Mouse (Mus musculus) forebrain, embryonic 14.5 days (tissue): ENCODE results near the gene Gm17662. TPM values are rescaled to one million over a fixed set of nuclear protein-coding genes. Genes with fewer than 3 reads are reported as not detected.

Experiments
- ATAC-seq: fragments of 200-750 bp; cut with Nextera tagmentation; 2 replicates; pipeline ENCODE4 v1.8.0; 2017; ENCODE audit warnings: mild to moderate bottlenecking, moderate library complexity
- DNase-seq: peaks from one replicate; pipeline ENCODE4 v3.0.0-alpha.2; 2015; ENCODE audit warnings: low spot score
- H3K27ac ChIP-seq: fragments of 300-500 bp; sonication (generic); 2 replicates; pipeline ENCODE4 v1.5.1; 2014; ENCODE audit warnings: low read depth, mild to moderate bottlenecking, control low read depth, low read length, moderate library complexity
- H3K27me3 ChIP-seq: fragments of 300-500 bp; sonication (generic); replicated peaks from 2 replicates; pipeline ENCODE4 v1.6.1; 2014; ENCODE audit warnings: low read length, control low read depth, mixed read lengths; ENCODE audit not compliant: control insufficient read depth, insufficient read depth
- H3K36me3 ChIP-seq: fragments of 300-500 bp; sonication (generic); 2 replicates; pipeline ENCODE4 v1.6.1; 2014; ENCODE audit warnings: low read length, control low read depth; ENCODE audit not compliant: control insufficient read depth, insufficient read depth
- H3K4me1 ChIP-seq: fragments of 300-500 bp; sonication (generic); 2 replicates; pipeline ENCODE4 v1.6.1; 2014; ENCODE audit warnings: antibody characterized with exemption, low read length, control low read depth; ENCODE audit not compliant: control insufficient read depth, insufficient read depth
- H3K4me2 ChIP-seq: fragments of 300-500 bp; sonication (generic); 2 replicates; pipeline ENCODE4 v1.6.1; 2014; ENCODE audit warnings: mild to moderate bottlenecking, control low read depth, low read length
- H3K4me3 ChIP-seq: fragments of 300-500 bp; sonication (generic); 2 replicates; pipeline ENCODE4 v1.5.1; 2014; ENCODE audit warnings: low read depth, low read length, control low read depth
- H3K9ac ChIP-seq: fragments of 300-500 bp; sonication (generic); 2 replicates; pipeline ENCODE4 v1.6.1; 2014; ENCODE audit warnings: mild to moderate bottlenecking, low read length, control low read depth, moderate library complexity
- H3K9me3 ChIP-seq: fragments of 300-500 bp; sonication (generic); replicated peaks from 2 replicates; pipeline ENCODE4 v1.6.1; 2016; ENCODE audit warnings: low read length, control low read depth, mixed read lengths; ENCODE audit not compliant: control insufficient read depth
- WGBS: fragments of 180-500 bp; shearing (Covaris S2); extraction: QIAGEN DNeasy Blood & Tissue Kit; methylation state at CpG from one replicate; pipeline ENCODE4 v1.1.7; 2014; 5-methylcytosine and 5-hydroxymethylcytosine counted together
- polyA plus RNA-seq: library from polyadenylated mRNA; unstranded; fragments of >200 nt; fragmentation: Nextera tagmentation; extraction: Ambion mirVana; gene quantifications from 2 replicates; pipeline ENCODE4 v1.2.1, GENCODE M21; 2014

The Gm17662 gene
- polyA plus RNA-seq, 1 experiment from 2014 or later, result not detected

- no peaks in the 10 kb centered on the region for H3K27me3 ChIP-seq
- WGBS, result 60% methylated on average over 13 of the region's 13 CpGs
- H3K4me2 ChIP-seq, result no peak overlapping the region
- H3K36me3 ChIP-seq, result no peaks in the 10 kb centered on the region
- DNase-seq (peak; percentile 85), ATAC-seq (no peak)
- no peaks in the 10 kb centered on the region for H3K4me1 ChIP-seq
- no peak overlapping the region for H3K9ac ChIP-seq
- H3K9me3 ChIP-seq, result no peaks in the 10 kb centered on the region; the same call in 1 of the 2 replicates
- H3K27ac ChIP-seq, result no peak overlapping the region
- no peak overlapping the region for H3K4me3 ChIP-seq
Observed at GRCm38 (mm10) chr4:104894004-104894734, 37.0 kb downstream of the Gm17662 start.

GRCm38 (mm10) chr4:104902836-104903235, 45.7 kb downstream of the Gm17662 start:
- no peak overlapping the region for H3K27ac ChIP-seq
- no peak overlapping the region for H3K4me3 ChIP-seq
- no peak for ATAC-seq
- no peaks in the 10 kb centered on the region for H3K4me1 ChIP-seq
- no peaks in the 10 kb centered on the region; the same call in 1 of the 2 replicates for H3K9me3 ChIP-seq
- 77% methylated on average over 2 of the region's 2 CpGs for WGBS
- H3K9ac ChIP-seq, result no peak overlapping the region
- no peaks in the 10 kb centered on the region for H3K36me3 ChIP-seq
- no peaks in the 10 kb centered on the region for H3K27me3 ChIP-seq
- no peak for DNase-seq
- no peak overlapping the region for H3K4me2 ChIP-seq

GRCm38 (mm10) chr4:104905049-104905448, 47.9 kb downstream of the Gm17662 start:
- DNase-seq (no peak), ATAC-seq (no peak)
- H3K27me3 ChIP-seq, result no peaks in the 10 kb centered on the region
- H3K9ac ChIP-seq, result no peak overlapping the region
- H3K4me1 ChIP-seq, result no peaks in the 10 kb centered on the region
- H3K36me3 ChIP-seq, result no peaks in the 10 kb centered on the region
- no peak overlapping the region for H3K27ac ChIP-seq
- H3K9me3 ChIP-seq, result no peaks in the 10 kb centered on the region; the same call in 1 of the 2 replicates
- no peak overlapping the region for H3K4me2 ChIP-seq
- WGBS, result 91% methylated on average over 6 of the region's 6 CpGs
- H3K4me3 ChIP-seq, result no peak overlapping the region

Other genes with a start within 250 kb of the Gm17662 start
- not detected in 2 replicates for gene C8b, start 91.0 kb upstream of the Gm17662 start, polyA plus RNA-seq
- not detected in 2 replicates for gene C8a, start 19.1 kb downstream of the Gm17662 start, polyA plus RNA-seq
- gene Fyb2, start 56.1 kb downstream of the Gm17662 start, polyA plus RNA-seq, result 0.28 TPM in 1 of 2 replicates, not detected in the other